18 mouse cellular contexts compared by ENCODE assay signal in genomic region chr8:124088092-124088613, GRCm38 (mm10).
A peak's percentile ranks its signal among the peaks of the same experiment; 100 is the strongest.
DNase-seq lines count a peak whose midpoint lies in the region; ATAC-seq and TF ChIP-seq lines count a peak whose summit lies in the region.
"Had no signal": no experiment of that assay in that cellular context is flagged by ENCODE, and none has a peak within 500 bp of the region (broad histone marks: within the 10 kb centered on the region; RNA-seq: fewer than 3 reads in every experiment).

No protein-coding gene starts in this region.

- H3K4me2 ChIP-seq in heart, embryonic 15.5 days, result no peak overlapping the region
- no peak overlapping the region for H3K4me2 ChIP-seq in heart, embryonic 12.5 days
- no peak overlapping the region for H3K4me2 ChIP-seq in embryonic facial prominence, embryonic 15.5 days (replicated peaks)
- no peak overlapping the region for H3K4me2 ChIP-seq in midbrain, embryonic 15.5 days
- H3K4me2 ChIP-seq: heart, embryonic 11.5 days; kidney, embryonic 15.5 days; neural tube, embryonic 13.5 days had no signal

- H3K9ac ChIP-seq in heart, embryonic 15.5 days, result no peak overlapping the region
- no peak overlapping the region for H3K9ac ChIP-seq in heart, embryonic 12.5 days
- no peak overlapping the region for H3K9ac ChIP-seq in ES-Bruce4 (ENCODE audit: low read depth, poor library complexity, severe bottlenecking)
- no peak overlapping the region for H3K9ac ChIP-seq in embryonic facial prominence, embryonic 15.5 days
- H3K9ac ChIP-seq in midbrain, embryonic 15.5 days, result no peak overlapping the region
- H3K9ac ChIP-seq: forebrain, postnatal 0 days; kidney, embryonic 15.5 days; neural tube, embryonic 13.5 days had no signal

- no peak for TF ChIP-seq POLR2A in ES-Bruce4 (IDR thresholded peaks at IDR 0.05; ENCODE audit: insufficient read depth, low read length)

- 63% methylated on average over 11 of the region's 11 CpGs for WGBS in heart, embryonic 15.5 days
- WGBS in heart, embryonic 12.5 days, result 62% methylated on average over 11 of the region's 11 CpGs
- 42% methylated on average over 11 of the region's 11 CpGs for WGBS in embryonic facial prominence, embryonic 15.5 days
- 43% methylated on average over 11 of the region's 11 CpGs for WGBS in midbrain, embryonic 15.5 days

- H3K36me3 ChIP-seq in heart, embryonic 15.5 days, result no peaks in the 10 kb centered on the region
- no peaks in the 10 kb centered on the region for H3K36me3 ChIP-seq in heart, embryonic 12.5 days
- no peaks in the 10 kb centered on the region for H3K36me3 ChIP-seq in ES-Bruce4 (ENCODE audit: control insufficient read depth, insufficient read depth, low read length, poor library complexity, severe bottlenecking)
- H3K36me3 ChIP-seq in embryonic facial prominence, embryonic 15.5 days, result no peaks in the 10 kb centered on the region
- H3K36me3 ChIP-seq in midbrain, embryonic 15.5 days (replicated peaks), result no peaks in the 10 kb centered on the region
- H3K36me3 ChIP-seq: G1E; kidney, embryonic 15.5 days; neural tube, embryonic 13.5 days had no signal

- H3K9me3 ChIP-seq in heart, embryonic 15.5 days (replicated peaks), result no peaks in the 10 kb centered on the region
- no peaks in the 10 kb centered on the region for H3K9me3 ChIP-seq in heart, embryonic 12.5 days (replicated peaks)
- peaks cover 4% of the 10 kb centered on the region; the same call in 1 of the 2 replicates for H3K9me3 ChIP-seq in ES-Bruce4 (replicated peaks; ENCODE audit: control insufficient read depth, insufficient read depth, low read length, poor library complexity, severe bottlenecking)
- no peaks in the 10 kb centered on the region for H3K9me3 ChIP-seq in embryonic facial prominence, embryonic 15.5 days (replicated peaks)
- H3K9me3 ChIP-seq in midbrain, embryonic 15.5 days, result no peaks in the 10 kb centered on the region
- H3K9me3 ChIP-seq: kidney, embryonic 15.5 days; neural tube, embryonic 13.5 days had no signal

- 0 out of 2 replicates have a peak, but pooled peaks cover 3% of the 10 kb centered on the region for H3K27me3 ChIP-seq in heart, embryonic 15.5 days
- peaks cover 8% of the 10 kb centered on the region for H3K27me3 ChIP-seq in heart, embryonic 12.5 days (replicated peaks)
- no peaks in the 10 kb centered on the region for H3K27me3 ChIP-seq in ES-Bruce4 (ENCODE audit: control insufficient read depth, insufficient read depth, low read length, poor library complexity, severe bottlenecking)
- H3K27me3 ChIP-seq in embryonic facial prominence, embryonic 15.5 days, result no peaks in the 10 kb centered on the region
- no peaks in the 10 kb centered on the region for H3K27me3 ChIP-seq in midbrain, embryonic 15.5 days (replicated peaks)
- H3K27me3 ChIP-seq: kidney, embryonic 15.5 days; neural tube, embryonic 13.5 days had no signal

- peak; percentile 95 for TF ChIP-seq EP300 in ES-Bruce4 (IDR thresholded peaks at IDR 0.05; ENCODE audit: insufficient read depth, low read depth, low read length)

- H3K4me3 ChIP-seq in heart, embryonic 15.5 days, result no peak overlapping the region
- H3K4me3 ChIP-seq in heart, embryonic 12.5 days, result no peak overlapping the region
- H3K4me3 ChIP-seq in ES-Bruce4 (ENCODE audit: low read depth, low read length), result no peak overlapping the region
- H3K4me3 ChIP-seq in embryonic facial prominence, embryonic 15.5 days (replicated peaks), result no peak overlapping the region
- H3K4me3 ChIP-seq in midbrain, embryonic 15.5 days, result no peak overlapping the region
- H3K4me3 ChIP-seq: kidney, embryonic 15.5 days; neural tube, embryonic 13.5 days had no signal

- 0 out of 2 replicates have a peak overlapping the region, but pooled peaks have one; percentile 14 for H3K27ac ChIP-seq in heart, embryonic 15.5 days
- H3K27ac ChIP-seq in heart, embryonic 12.5 days (ENCODE audit: poor library complexity, severe bottlenecking), result no peak overlapping the region
- H3K27ac ChIP-seq in ES-Bruce4 (ENCODE audit: insufficient read depth, low read length), result peak overlapping the region; percentile 40
- H3K27ac ChIP-seq in embryonic facial prominence, embryonic 15.5 days (replicated peaks), result peak overlapping the region; percentile 63; the same call in 1 of the 2 replicates
- H3K27ac ChIP-seq in midbrain, embryonic 15.5 days, result no peak overlapping the region
- H3K27ac ChIP-seq: kidney, embryonic 15.5 days; neural tube, embryonic 13.5 days had no signal

- no peak; the same call in 1 of the 2 replicates for ATAC-seq in heart, embryonic 15.5 days (replicated peaks; ENCODE audit: insufficient number of reproducible peaks, insufficient read depth, low FRiP score, low read depth)
- ATAC-seq in heart, embryonic 12.5 days (ENCODE audit: insufficient number of reproducible peaks, low FRiP score), result no peak
- ATAC-seq in embryonic facial prominence, embryonic 15.5 days (ENCODE audit: insufficient number of reproducible peaks, low FRiP score, low TSS enrichment, low read depth), result 0 out of 2 replicates have a peak, but pooled peaks have one; percentile 34
- ATAC-seq in midbrain, embryonic 15.5 days (replicated peaks), result no peak
- ATAC-seq: forebrain, postnatal 0 days; inflammation-experienced regulatory T-cells, adult 6 months had no signal

- DNase-seq in urinary bladder, adult 2 months (ENCODE audit: low spot score), result peak; percentile 49
- DNase-seq in layer of hippocampus, postnatal 10 days (ENCODE audit: low spot score in 2 of 2), result no peak
- DNase-seq in gastrocnemius, postnatal 36 days, result no peak
- DNase-seq: adrenal gland, postnatal 14 days; cerebellum, adult 8-10 months; forebrain, postnatal 0 days; heart, postnatal 4 days; lung, adult 2 months had no signal

- H3K4me1 ChIP-seq in heart, embryonic 15.5 days (replicated peaks), result no peaks in the 10 kb centered on the region
- H3K4me1 ChIP-seq in heart, embryonic 12.5 days (replicated peaks), result peaks cover 4% of the 10 kb centered on the region; the same call in 1 of the 2 replicates
- peaks cover 14% of the 10 kb centered on the region for H3K4me1 ChIP-seq in ES-Bruce4 (ENCODE audit: control insufficient read depth, insufficient read depth, low read length)
- H3K4me1 ChIP-seq in embryonic facial prominence, embryonic 15.5 days, result peaks cover 5% of the 10 kb centered on the region; the same call in 1 of the 2 replicates
- H3K4me1 ChIP-seq in midbrain, embryonic 15.5 days, result no peaks in the 10 kb centered on the region
- H3K4me1 ChIP-seq: kidney, embryonic 15.5 days had no signal

- TF ChIP-seq CTCF in ES-Bruce4 (IDR thresholded peaks at IDR 0.05; ENCODE audit: low read depth, low read length), result no peak

- intact Hi-C loops in gastrocnemius, postnatal 36 days (cut with DNase I), result no loop called here

Comparison
In these comparisons a context has a peak if more than half of its experiments do, and no peak if none do; other contexts are left out.
1. H3K27ac ChIP-seq: peak in heart, embryonic 15.5 days (single experiment), ES-Bruce4 (single experiment) and embryonic facial prominence, embryonic 15.5 days (single experiment); none in heart, embryonic 12.5 days (single experiment) and midbrain, embryonic 15.5 days (single experiment).